8 mouse cellular contexts compared by ENCODE assay signal in genomic region chr15:63996998-63997704, GRCm38 (mm10).
A peak's percentile ranks its signal among the peaks of the same experiment; 100 is the strongest.
DNase-seq lines count a peak whose midpoint lies in the region; ATAC-seq and TF ChIP-seq lines count a peak whose summit lies in the region.

No protein-coding gene starts in this region.

- no peaks in the 10 kb centered on the region for H3K9me3 ChIP-seq in heart, embryonic 15.5 days (replicated peaks)
- H3K9me3 ChIP-seq in liver, embryonic 11.5 days (ENCODE audit: control insufficient read depth, low read length), result no peaks in the 10 kb centered on the region

- peak overlapping the region; percentile 76 for H3K4me3 ChIP-seq in heart, embryonic 15.5 days
- peak overlapping the region; percentile 95 for H3K4me3 ChIP-seq in liver, embryonic 11.5 days (ENCODE audit: low read depth, low read length)
- H3K4me3 ChIP-seq in olfactory bulb, adult 2 months (ENCODE audit: insufficient read depth, low read depth, low read length), result peak overlapping the region; percentile 95

- TF ChIP-seq POLR2A in olfactory bulb, adult 2 months (IDR thresholded peaks at IDR 0.05; ENCODE audit: insufficient read depth, low read depth, low read length), result no peak

- no peaks in the 10 kb centered on the region for H3K36me3 ChIP-seq in heart, embryonic 15.5 days
- no peaks in the 10 kb centered on the region for H3K36me3 ChIP-seq in liver, embryonic 11.5 days (ENCODE audit: control insufficient read depth, insufficient read depth, low read length)

- peak overlapping the region; percentile 93 for H3K27ac ChIP-seq in heart, embryonic 15.5 days
- peak overlapping the region; percentile 94 for H3K27ac ChIP-seq in liver, embryonic 11.5 days (ENCODE audit: low read depth, low read length)
- H3K27ac ChIP-seq in olfactory bulb, adult 2 months (ENCODE audit: insufficient read depth, low read depth, low read length), result peak overlapping the region; percentile 85

- H3K9ac ChIP-seq in heart, embryonic 15.5 days, result peak overlapping the region; percentile 81
- H3K9ac ChIP-seq in liver, embryonic 11.5 days (ENCODE audit: low read depth, low read length), result peak overlapping the region; percentile 93

- no peak; the same call in 1 of the 2 replicates for TF ChIP-seq CTCF in olfactory bulb, adult 2 months (IDR thresholded peaks at IDR 0.05; ENCODE audit: insufficient read depth, low read depth, low read length)

- H3K27me3 ChIP-seq in heart, embryonic 15.5 days, result no peaks in the 10 kb centered on the region
- no peaks in the 10 kb centered on the region for H3K27me3 ChIP-seq in liver, embryonic 11.5 days (replicated peaks; ENCODE audit: control insufficient read depth, insufficient read depth, low read length)

- no peak for ATAC-seq in heart, embryonic 15.5 days (replicated peaks; ENCODE audit: insufficient number of reproducible peaks, insufficient read depth, low FRiP score, low read depth)
- ATAC-seq in liver, embryonic 11.5 days (replicated peaks; ENCODE audit: low FRiP score), result peak; percentile 14; the same call in 1 of the 2 replicates
- no peak for ATAC-seq in frontal cortex, adult (ENCODE audit: low TSS enrichment)

- peak overlapping the region; percentile 83 for H3K4me2 ChIP-seq in heart, embryonic 15.5 days
- peak overlapping the region; percentile 89 for H3K4me2 ChIP-seq in liver, embryonic 11.5 days

- peak; percentile 32 to 74 for DNase-seq in spleen, postnatal 4 days (ENCODE audit: low spot score in 2 of 2)
- DNase-seq in spleen, postnatal 14 days (ENCODE audit: low spot score in 2 of 2), result no peak
- peak; percentile 68 for DNase-seq in cerebellum, adult 9-10 months
- peak; percentile 66 for DNase-seq in liver, embryonic 11.5 days (ENCODE audit: low spot score)
- DNase-seq in urinary bladder, postnatal 10 days (ENCODE audit: low spot score), result no peak

- H3K4me1 ChIP-seq in heart, embryonic 15.5 days (replicated peaks), result peaks cover 17% of the 10 kb centered on the region
- peaks cover 13% of the 10 kb centered on the region for H3K4me1 ChIP-seq in liver, embryonic 11.5 days (replicated peaks; ENCODE audit: control insufficient read depth, insufficient read depth, low read length)
- peaks cover 2% of the 10 kb centered on the region; the same call in 1 of the 2 replicates for H3K4me1 ChIP-seq in olfactory bulb, adult 2 months (ENCODE audit: control insufficient read depth, insufficient read depth, low read length)

- under 1% methylated on average over 24 of the region's 24 CpGs for WGBS in heart, embryonic 15.5 days
- WGBS in liver, embryonic 11.5 days, result 1% methylated on average over 24 of the region's 24 CpGs
- 2% methylated on average over 24 of the region's 24 CpGs for WGBS in olfactory bulb, adult 2 months

Comparison
In these comparisons a context has a peak if more than half of its experiments do, and no peak if none do; other contexts are left out.
1. DNase-seq: peak in spleen, postnatal 4 days (2 of 2), cerebellum, adult 9-10 months (single experiment) and liver, embryonic 11.5 days (single experiment); none in spleen, postnatal 14 days (0 of 2) and urinary bladder, postnatal 10 days (single experiment).
2. Peak in every context shown above with its lines, with median percentiles within 50 percentile points of each other: H3K27ac ChIP-seq and H3K4me3 ChIP-seq.